Mouse (Mus musculus): Measurements from ENCODE around the gene Gm12185.

The Gm12185 gene

DNA sequence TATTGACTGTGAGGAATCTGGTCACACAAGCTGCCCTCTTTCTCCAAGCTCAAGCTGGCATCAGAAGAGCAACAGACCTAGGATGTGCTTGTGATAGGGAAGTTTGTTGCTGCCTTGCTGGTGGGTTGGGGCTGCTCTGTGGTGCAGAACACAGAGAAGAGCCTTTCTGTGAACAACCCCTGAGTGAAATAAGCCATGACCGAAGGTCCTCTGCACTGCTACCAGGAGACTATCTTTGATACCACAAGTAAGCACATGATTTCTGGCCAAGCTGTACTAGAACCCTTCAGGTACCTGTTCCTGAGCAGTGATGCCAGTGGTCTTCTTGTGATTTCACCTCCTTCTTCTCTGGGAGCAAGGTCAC, 90.5 kb downstream of the Gm12185 start:
- WGBS = 91% methylated on average over 1 of the region's 1 CpGs

DNA sequence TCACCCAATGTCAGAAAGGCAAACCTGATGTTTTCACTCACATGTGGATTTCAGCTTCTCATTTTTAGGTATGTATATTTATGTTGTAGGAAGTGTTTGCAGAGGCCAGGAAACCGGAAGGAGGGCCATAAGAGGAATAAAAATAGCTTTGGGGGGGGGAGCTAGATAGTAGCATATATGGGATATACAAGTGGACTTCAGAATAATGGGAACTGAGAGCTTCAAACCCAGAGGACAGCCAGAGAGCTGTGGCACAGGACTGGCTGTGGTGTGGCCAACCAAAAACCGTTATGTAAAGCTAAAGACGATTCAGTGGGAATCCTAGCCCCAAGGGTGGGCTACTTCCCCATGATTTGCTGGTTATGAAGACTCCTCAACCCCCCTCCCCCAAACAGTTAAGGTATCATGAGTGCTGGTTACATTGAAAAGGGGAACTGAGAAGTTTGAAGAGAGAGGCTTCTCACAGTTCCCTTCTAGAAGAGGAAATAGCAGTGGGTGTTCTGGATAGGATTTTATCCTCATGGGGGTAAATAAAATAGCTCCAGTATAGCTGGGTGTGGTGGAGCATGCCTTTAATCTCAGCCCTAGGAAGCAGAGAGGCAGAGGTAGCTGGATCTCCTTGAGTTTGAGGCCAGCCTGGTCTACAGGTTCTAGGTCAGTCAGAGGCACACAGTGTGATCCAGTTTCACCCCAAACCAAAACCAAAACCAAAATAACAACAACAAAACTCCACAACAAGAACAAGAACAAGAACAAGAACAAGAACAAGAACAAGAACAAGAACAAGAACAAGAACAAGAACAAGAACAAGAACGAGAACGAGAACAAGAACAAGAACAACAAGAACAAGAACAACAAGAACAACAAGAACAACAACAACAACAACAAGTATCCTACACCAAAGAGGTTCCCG, 91.1 kb downstream of the Gm12185 start:
- WGBS = 81% methylated on average over 6 of the region's 6 CpGs

DNA sequence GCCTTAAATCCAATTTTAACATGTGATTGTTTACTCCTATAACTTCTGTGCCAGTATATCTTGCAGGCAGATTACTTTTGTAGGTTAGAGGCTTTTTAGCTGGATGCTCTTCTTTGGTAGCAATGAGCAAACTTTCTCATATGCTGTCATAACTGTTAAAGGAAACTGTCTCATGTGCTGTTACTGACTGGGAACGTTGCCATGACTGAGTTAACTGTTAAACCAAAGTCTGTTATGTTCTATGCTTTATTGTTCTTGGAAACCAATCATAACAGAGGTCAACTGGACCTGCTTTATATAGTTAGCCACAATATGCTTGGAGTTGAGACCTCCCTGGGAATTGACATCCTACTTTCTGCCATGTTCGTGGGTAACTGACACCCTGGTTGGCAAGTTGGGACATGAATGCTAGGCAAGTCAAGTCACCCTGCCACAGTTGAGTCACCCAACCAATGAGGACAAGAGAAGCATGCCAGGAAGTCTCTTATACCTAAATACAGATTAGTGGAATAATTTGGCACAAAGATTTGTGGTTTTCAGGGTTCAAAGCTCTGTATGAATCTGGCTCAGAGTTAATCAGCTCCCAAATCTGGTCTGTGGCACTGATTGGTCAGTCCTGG, 93.1 kb downstream of the Gm12185 start:
- 59% methylated on average over 2 of the region's 2 CpGs for WGBS

DNA sequence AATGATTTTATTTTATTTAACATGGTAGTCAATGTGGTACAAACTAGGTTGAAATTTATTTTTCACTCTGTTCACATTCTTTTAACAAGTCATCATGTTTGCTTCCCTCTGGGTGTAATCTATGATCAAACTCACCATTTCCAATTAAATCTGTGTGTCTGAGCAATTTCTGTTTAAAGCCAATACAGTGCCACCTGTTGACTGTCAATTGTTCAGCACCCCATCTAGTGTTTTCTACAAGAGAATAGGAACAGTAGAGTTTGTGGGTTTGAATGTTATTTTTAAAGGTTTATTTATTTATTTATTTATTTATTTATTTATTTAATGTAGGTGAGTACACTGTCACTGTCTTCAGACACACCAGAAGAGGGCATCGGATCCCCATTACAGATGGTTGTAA, 115.3 kb downstream of the Gm12185 start:
- WGBS = 83% methylated on average over 1 of the region's 1 CpGs

DNA sequence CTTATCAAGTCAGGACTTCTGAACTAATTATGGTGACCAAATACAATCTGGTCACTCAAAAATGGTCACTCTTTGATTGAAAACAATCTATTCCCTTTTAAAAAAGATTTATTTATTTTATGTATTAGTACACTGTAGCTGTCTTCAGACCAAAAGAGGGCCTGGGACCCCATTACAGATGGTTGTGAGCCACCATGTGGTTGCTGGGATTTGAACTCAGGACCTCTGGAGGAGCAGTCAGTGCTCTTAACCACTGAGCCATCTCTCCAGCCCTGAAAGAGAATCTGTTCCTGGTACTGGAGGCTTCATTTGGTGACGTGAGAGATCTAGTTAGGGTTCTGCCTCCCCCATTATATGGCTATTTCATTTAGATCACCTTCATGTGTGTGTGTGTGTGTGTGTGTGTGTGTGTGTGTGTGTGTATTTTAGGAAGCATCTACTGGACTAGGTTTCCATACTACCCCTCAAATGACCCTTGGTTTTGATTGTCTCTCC, 116.6 kb downstream of the Gm12185 start:
- WGBS = 82% methylated on average over 1 of the region's 1 CpGs

DNA sequence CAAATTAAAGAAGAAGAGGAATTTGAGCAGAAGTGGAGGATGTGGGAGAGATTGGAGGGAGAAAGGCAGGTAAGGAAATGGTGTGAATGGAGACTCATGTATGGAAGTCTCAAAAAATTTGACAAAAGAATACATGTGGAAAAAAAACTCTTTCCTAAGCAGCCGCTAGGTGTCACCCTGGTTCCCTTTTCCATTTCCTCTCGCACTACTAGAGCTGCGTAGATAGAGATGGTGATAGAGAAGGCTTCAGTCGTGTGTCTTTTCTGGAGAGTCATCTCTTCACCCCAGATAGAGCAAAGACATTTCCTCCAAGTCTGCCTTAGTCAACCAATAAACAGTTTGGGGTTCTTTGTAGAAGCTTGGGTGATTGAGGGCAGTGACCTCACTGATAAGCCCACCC, 117.6 kb downstream of the Gm12185 start:
- under 1% methylated on average over 4 of the region's 4 CpGs for WGBS

DNA sequence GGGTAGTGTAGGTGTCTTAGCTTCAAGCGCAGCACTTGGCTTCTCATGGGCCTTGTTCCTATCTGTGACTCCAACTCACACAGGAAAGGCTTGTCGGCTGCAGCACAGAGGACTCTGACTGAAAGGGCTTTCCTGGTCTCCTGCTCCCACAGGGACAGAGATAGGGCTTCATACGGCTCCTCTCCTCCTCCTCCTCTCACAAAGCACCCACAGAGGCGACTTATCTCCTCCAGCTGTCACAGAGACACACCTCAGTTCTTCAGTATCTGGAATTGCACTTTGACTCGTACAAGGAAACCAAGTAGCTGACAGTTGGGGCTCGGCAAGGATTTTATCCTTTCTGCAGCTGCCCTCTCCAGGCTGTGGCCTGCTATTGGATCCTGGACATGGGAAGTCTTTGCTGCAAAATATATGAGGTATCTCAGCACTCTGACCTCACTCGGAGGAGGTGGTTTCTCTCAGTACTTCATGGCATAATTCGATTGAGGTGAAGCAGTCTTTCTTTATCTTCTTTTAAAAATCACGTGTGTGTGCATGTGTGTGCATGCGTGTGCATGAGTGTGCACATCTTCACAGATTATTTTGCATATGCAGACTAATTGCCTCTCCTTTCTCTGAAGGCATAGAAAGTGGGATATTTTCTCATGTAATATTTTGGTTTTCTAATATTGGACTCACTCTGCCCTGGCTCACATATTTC, 118.3 kb downstream of the Gm12185 start:
- WGBS = 77% methylated on average over 10 of the region's 10 CpGs

DNA sequence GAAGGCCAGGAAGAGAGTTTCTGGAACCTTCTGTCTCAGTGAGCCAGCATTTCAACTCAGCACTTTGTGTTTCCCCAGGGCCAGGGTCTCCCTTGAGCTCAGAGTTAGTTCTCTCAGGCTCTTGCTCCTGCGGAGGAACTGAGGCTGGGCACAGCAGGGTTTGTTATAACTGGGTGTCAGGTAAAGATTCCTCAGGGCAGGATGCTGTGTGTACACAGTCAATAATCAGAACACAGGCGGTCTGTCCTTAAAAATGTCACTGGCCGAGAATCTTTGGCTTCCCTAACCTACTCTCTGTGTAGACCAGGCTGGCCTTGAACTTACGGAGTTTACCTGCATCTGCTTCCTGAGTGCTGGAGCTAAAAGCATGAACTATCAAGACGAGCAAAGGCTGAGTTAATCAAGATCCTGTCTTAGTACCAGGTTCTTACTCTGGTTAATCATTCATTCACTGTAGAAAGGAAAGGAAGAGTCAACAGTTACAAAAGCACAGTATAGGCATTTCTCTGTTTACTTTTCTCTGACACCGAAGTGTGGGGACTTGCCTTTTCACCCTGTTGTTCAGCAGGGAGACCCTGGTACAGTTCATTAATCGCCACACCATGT, 119.2 kb downstream of the Gm12185 start:
- WGBS = 84% methylated on average over 7 of the region's 7 CpGs

DNA sequence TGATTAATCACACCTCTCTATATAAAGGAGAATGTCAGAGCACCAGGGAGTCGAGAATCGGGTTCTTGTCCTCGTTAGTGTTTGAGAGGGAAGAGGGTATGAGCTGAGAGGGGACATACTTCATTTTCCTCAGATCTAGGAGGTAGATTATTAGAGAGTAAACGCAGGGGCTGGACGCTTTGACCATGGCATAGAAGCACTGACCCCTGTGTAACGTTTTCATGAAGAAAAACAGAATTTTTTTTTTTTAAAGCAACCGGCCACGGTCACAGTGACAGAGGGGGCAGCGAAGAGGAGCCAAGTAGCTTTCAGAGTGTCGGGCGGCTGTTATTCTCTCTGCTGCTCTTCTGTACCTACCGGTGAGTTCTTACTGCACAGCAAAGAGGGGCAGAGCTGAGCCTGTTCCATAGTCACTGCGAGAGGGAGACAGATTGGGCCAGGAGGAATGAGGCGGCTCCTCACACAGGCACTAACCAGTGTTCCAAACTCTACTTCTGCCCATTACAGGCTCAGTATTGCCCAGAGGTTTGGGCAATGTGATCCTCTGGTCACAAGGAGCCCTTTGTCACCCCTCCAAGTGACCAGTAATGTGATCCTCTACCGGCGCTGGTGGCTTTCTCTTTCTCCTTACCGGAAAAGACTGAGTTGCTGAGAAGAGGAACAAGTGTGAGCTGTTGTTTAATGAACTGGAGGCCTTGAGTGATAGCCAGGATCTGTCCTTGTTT, 120.0 kb downstream of the Gm12185 start:
- WGBS = 15% methylated on average over 17 of the region's 17 CpGs

DNA sequence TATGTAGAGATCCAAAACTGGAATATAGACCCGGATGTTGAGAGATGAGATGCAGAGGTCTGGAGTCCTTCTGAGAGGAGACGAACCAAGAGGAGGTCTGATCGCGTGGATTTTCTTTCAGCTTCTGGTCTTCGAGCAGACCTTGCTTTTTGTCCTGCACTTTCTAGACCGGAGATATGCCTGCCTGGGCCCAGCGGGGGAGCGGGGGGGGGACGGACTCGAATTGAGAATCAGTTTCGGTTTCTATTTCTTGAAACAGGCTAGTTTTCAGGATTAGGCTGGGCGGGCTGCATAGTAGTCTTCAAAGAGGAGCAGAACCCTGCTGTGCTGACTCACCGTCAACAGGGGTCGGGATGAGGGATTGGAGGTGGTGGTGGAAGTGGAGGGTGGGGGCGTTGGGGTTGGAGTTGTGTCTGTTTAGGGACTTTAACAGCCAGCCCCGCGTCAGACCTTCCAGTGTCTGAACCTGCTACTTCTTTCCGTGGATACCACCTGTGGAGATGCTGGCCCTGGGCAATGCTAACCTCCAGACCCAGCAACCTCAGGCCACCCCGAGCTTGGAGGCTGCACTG, 120.7 kb downstream of the Gm12185 start, which contains the start of gene Irgm1:
Irgm1 (minus strand) TSS at position 483 of the 572 bp plus-strand sequence.
- WGBS = 1% methylated on average over 19 of the region's 19 CpGs

DNA sequence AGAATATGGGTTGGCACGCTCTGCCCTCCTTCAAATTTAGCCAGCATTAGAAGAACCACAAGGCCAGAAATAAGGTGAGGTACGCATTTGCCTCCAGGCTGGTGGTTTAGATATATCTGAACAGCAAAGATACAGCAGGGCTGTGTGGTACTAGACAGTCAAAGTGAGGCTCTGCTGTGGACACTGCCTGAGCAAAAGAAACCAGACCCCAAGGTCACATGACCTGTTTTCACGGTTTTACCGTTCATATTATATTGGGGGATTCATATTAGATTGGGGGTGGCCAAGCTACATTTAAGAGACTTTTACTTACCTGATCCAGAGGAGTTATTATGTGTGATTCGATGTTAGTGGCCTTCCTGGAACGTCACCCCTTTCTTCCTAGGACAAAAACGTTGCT, 121.2 kb downstream of the Gm12185 start:
- 22% methylated on average over 7 of the region's 7 CpGs for WGBS

DNA sequence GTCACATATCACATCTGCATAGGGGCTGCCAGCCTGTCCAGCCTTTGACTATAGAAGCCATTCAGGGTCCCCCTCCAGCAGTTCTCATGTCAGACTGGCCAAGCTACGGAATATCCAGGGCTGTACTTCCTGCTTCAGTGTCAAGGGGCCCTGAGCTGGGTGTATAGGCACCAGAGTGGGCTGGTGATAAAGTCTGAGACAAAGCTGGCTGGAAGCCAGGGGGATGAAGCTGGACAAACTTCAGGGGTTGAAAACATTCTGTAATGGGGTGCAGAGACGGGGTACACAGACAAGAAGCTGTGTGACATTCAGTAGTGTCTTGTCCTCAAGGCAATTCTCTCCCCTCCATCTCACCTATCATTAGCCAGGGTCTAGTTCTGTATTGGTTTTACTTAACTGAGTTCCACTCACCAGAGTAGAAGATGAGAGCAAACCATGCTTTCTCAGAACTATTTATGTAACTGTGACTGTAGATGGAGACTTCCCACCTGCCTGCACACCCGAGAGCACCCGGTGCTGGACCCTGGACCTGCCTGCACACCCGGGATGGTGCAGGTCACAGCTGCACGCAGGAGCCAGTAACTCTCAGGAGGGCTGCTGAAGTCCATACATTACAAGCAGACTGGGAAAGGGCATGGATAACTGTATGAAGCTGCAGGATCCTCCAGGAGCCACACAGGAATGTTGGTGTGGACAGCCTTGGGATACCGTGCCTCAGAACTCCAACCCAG, 122.5 kb downstream of the Gm12185 start:
- 68% methylated on average over 7 of the region's 7 CpGs for WGBS

DNA sequence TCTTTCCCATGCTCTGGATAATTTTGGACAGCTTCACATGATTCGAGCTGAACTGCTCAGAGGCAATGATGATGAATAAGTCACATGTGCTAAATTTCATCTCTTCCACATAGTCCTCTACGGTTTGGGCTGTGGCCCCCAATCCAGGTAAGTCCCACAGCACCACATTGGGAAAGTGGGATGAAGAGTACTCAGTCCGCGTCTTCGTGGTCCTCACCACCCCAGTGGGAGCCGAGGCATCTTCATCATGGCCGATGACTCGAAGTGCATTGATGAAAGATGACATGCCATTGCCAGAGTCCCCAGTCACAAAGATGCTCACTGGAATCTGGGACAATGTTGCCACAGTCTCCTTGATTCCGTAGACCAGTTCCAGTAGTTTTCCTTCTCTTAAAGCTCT, 125.5 kb downstream of the Gm12185 start:
- 98% methylated on average over 9 of the region's 9 CpGs for WGBS

DNA sequence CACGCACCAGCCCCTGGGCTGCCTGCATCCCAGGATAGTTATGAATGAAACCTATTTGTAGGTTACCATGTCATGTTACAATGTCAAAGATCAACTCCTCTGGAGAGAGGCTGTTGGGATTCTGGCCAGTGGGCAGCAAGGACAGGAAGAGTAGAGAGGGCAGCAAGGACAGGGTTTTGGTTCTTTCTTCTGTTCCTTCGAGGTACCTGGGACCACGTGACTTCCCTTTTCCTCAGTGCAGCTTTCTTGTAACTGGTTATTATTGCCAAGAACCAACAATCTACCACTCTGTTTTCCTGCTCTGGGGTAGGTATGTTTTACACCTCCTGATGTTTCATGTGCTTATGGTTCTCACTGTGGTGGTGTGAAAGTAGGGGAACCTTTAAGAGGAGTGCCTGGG, 128.2 kb downstream of the Gm12185 start:
- WGBS = 82% methylated on average over 3 of the region's 3 CpGs

DNA sequence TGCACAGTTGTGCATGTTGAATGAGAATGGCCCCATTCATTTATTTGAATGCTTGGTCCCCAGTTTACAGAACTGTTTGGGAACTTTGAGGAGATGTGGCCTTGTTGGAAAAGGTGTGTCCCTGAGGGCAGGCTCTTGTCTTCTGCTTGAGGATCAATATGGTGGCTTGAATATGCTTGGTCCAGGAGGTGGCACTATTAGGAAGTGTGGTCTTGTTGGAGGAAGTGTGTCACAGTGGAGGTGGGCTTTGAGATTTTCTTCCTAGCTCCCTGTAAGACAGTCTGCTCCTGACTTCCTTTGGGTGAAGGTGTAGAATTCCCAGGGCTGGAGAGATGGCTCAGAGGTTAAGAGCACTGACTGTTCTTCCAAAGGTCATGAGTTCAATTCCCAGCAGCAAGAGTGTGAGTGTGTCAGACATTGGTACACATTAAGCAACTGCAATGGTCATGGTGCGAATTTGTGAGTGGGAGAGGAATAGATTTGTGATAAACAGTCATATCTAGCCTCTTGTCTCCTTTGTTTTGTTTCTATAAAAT, 129.2 kb downstream of the Gm12185 start:
- 94% methylated on average over 1 of the region's 1 CpGs for WGBS

DNA sequence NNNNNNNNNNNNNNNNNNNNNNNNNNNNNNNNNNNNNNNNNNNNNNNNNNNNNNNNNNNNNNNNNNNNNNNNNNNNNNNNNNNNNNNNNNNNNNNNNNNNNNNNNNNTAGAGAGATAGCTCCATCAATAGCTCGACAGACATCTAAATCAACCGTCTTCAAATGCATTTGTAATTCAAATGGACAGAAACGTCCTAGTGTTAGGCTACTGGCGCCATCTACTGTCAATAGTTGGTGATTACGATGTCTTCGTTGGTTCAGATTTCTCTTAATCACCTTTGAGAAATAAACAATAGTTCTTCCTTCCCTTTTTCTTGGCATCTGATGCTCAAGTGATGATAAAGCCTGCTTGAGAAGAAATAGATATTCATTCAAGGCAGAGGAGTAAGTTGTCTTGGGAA, 133.0 kb downstream of the Gm12185 start:
- WGBS = under 1% methylated on average over 6 of the region's 6 CpGs
